Mouse (Mus musculus) thymus, adult 2 months (tissue): ENCODE data around the gene Tmem260. TPM values are rescaled to one million over a fixed set of nuclear protein-coding genes. Genes with fewer than 3 reads are reported as not detected.

ENCODE experiments used
- DNase-seq: peaks from one replicate; pipeline ENCODE4 v3.0.0; 2021
- H3K27ac ChIP-seq: fragments of 200-500 bp; 2 replicates; pipeline ENCODE4 v1.5.1; 2012; ENCODE audit warnings: low read length, control low read depth; ENCODE audit not compliant: control insufficient read depth, insufficient read depth
- H3K27me3 ChIP-seq: fragments of 200-500 bp; 2 replicates; pipeline ENCODE4 v1.6.1; 2012; ENCODE audit warnings: mild to moderate bottlenecking, low read length, moderate library complexity, mixed read lengths; ENCODE audit not compliant: control insufficient read depth, insufficient read depth
- H3K36me3 ChIP-seq: fragments of 200-500 bp; 2 replicates; pipeline ENCODE4 v1.6.1; 2012; ENCODE audit warnings: mild to moderate bottlenecking, low read length, moderate library complexity; ENCODE audit not compliant: control insufficient read depth, insufficient read depth
- H3K4me1 ChIP-seq: fragments of 200-500 bp; replicated peaks from 2 replicates; pipeline ENCODE4 v1.6.1; 2012; ENCODE audit warnings: low read length; ENCODE audit not compliant: control insufficient read depth, insufficient read depth
- H3K4me3 ChIP-seq: fragments of 200-500 bp; 2 replicates; pipeline ENCODE4 v1.5.1; 2012; ENCODE audit warnings: mild to moderate bottlenecking, low read length, control low read depth, moderate library complexity; ENCODE audit not compliant: control insufficient read depth, insufficient read depth
- CTCF ChIP-seq: fragments of 200-500 bp; IDR thresholded peaks from 2 replicates; pipeline ENCODE4 v1.5.1; 2012; ENCODE audit warnings: mild to moderate bottlenecking, control low read depth, low read length, moderate library complexity, borderline replicate concordance; ENCODE audit not compliant: control insufficient read depth, poor library complexity, insufficient read depth; ENCODE audit errors: extremely low read depth
- POLR2A ChIP-seq: fragments of 200-500 bp; IDR thresholded peaks from 2 replicates; pipeline ENCODE4 v1.6.1; 2012; ENCODE audit warnings: mild to moderate bottlenecking, low read length, control low read depth, moderate library complexity; ENCODE audit not compliant: control insufficient read depth, poor library complexity, insufficient read depth; ENCODE audit errors: extremely low read depth
- WGBS: fragments of 180-500 bp; shearing (Covaris S2); methylation state at CpG from one replicate; pipeline ENCODE4 v1.1.7; 2018; 5-methylcytosine and 5-hydroxymethylcytosine counted together
- polyA plus RNA-seq: library from polyadenylated mRNA; depleted of rRNA; stranded (reverse); fragments of >200 nt; gene quantifications from 2 replicates; pipeline ENCODE4 v1.2.3, GENCODE M21; 2012

Tmem260 gene
- polyA plus RNA-seq, 1 experiment, result 36.1 TPM

GRCm38 (mm10) chr14:48523361-48523760, 77.4 kb downstream of the Tmem260 start:
- no peak overlapping the region for H3K4me3 ChIP-seq
- H3K27ac ChIP-seq, result no peak overlapping the region
- H3K4me1 ChIP-seq, result no peaks in the 10 kb centered on the region
- no peaks in the 10 kb centered on the region for H3K27me3 ChIP-seq
- 18% methylated on average over 1 of the region's 1 CpGs for WGBS
- no peaks in the 10 kb centered on the region for H3K36me3 ChIP-seq
- TF ChIP-seq CTCF, result no peak
- TF ChIP-seq POLR2A, result no peak
- no peak for DNase-seq

GRCm38 (mm10) chr14:48524135-48524534, 78.2 kb downstream of the Tmem260 start:
- Histone ChIP-seq H3K27me3 (no peaks in the 10 kb centered on the region), H3K27ac (no peak overlapping the region), H3K4me3 (no peak overlapping the region), H3K36me3 (no peaks in the 10 kb centered on the region), H3K4me1 (no peaks in the 10 kb centered on the region)
- TF ChIP-seq CTCF, result no peak
- no peak for TF ChIP-seq POLR2A
- DNase-seq, result peak; percentile 18
- WGBS, result 56% methylated on average over 9 of the region's 9 CpGs

- Histone ChIP-seq H3K4me3 (no peak overlapping the region), H3K36me3 (no peaks in the 10 kb centered on the region), H3K27ac (no peak overlapping the region), H3K4me1 (no peaks in the 10 kb centered on the region), H3K27me3 (no peaks in the 10 kb centered on the region)
- no peak for DNase-seq
- WGBS, result 89% methylated on average over 6 of the region's 6 CpGs
- TF ChIP-seq POLR2A (no peak), CTCF (no peak)
These were observed 79.1 kb downstream of the Tmem260 start for GRCm38 (mm10) chr14:48525055-48525454.

GRCm38 (mm10) chr14:48530629-48531028, 84.7 kb downstream of the Tmem260 start:
- Histone ChIP-seq H3K27ac (no peak overlapping the region), H3K4me3 (no peak overlapping the region), H3K4me1 (no peaks in the 10 kb centered on the region), H3K36me3 (no peaks in the 10 kb centered on the region), H3K27me3 (no peaks in the 10 kb centered on the region)
- DNase-seq, result no peak
- 76% methylated on average over 10 of the region's 10 CpGs for WGBS
- TF ChIP-seq CTCF, result no peak
- no peak for TF ChIP-seq POLR2A

- Histone ChIP-seq H3K27me3 (no peaks in the 10 kb centered on the region), H3K36me3 (no peaks in the 10 kb centered on the region), H3K4me3 (no peak overlapping the region), H3K27ac (no peak overlapping the region), H3K4me1 (no peaks in the 10 kb centered on the region)
- DNase-seq, result no peak
- WGBS, result 84% methylated on average over 14 of the region's 14 CpGs
- no peak for TF ChIP-seq POLR2A
- TF ChIP-seq CTCF, result no peak
These were observed 92.2 kb downstream of the Tmem260 start for GRCm38 (mm10) chr14:48537795-48538766.

- Histone ChIP-seq H3K4me3 (no peak overlapping the region), H3K36me3 (no peaks in the 10 kb centered on the region), H3K27me3 (no peaks in the 10 kb centered on the region), H3K4me1 (no peaks in the 10 kb centered on the region), H3K27ac (no peak overlapping the region)
- DNase-seq, result no peak
- TF ChIP-seq CTCF, result no peak
- TF ChIP-seq POLR2A, result no peak
- 88% methylated on average over 10 of the region's 10 CpGs for WGBS
These were observed 99.2 kb downstream of the Tmem260 start for GRCm38 (mm10) chr14:48545166-48545565.
